Mouse (Mus musculus): ENCODE measurements at regions not wholly inside any gene's neighbourhood (a gene's known extent, or its start where the extent isn't known, plus 50 kb on each side); places are given as distances from the start of the nearest gene placed in this dataset.
"Not testable (repeated sequence)": the region's sequence is repeated elsewhere in the genome, so short reads cannot be mapped to it uniquely, and the experiment has no call there.

- DNase-seq, result no peak
Measured at GRCm38 (mm10) chr19:54099292-54099691, 55.3 kb downstream of the Adra2a start.

- no peak for DNase-seq
Measured at GRCm38 (mm10) chr19:54099769-54100168, 55.8 kb downstream of the Adra2a start.

DNA sequence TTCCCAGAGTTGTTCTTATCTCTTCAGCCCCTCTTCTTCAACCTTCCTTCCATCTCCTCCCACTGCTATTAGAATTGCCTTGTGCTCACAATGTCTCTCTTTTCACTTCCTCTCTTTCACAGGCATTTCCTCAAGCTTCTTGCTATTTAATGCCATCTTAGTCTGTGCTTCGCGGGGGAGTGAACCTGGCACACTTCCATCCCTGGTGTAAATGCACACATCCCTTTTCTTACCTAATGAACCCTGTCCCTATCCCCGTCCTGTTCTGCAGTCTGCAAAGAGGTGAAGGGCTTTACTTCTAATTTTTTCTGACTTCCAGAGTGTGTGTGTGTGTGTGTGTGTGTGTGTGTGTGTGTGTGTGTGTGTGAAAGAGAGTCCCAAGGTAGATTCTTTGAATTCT is 62.6 kb downstream of the Adra2a start:
- DNase-seq, result no peak

- no peak for DNase-seq
Measured at GRCm38 (mm10) chr19:54107103-54107821, 63.3 kb downstream of the Adra2a start.

DNA sequence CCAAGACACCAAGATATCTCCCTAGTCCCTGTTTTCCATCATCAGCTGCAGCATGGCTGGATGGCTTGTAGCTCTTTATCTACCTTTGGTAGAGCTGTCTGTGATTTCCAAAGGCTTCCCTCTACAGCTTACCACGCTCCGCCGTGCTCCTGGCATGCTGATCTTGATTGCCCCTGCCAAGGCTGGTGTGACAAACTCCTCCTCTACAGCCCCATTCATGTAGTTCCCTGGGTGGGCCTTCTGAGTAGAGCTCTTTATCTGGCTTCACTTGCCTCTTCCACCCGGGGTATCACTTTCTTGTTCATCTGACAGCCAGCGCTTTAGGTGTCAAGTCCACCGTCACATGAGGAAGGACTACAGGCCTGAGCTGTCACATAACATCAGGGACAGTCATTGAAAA is 66.1 kb downstream of the Adra2a start:
- no peak for DNase-seq

DNA sequence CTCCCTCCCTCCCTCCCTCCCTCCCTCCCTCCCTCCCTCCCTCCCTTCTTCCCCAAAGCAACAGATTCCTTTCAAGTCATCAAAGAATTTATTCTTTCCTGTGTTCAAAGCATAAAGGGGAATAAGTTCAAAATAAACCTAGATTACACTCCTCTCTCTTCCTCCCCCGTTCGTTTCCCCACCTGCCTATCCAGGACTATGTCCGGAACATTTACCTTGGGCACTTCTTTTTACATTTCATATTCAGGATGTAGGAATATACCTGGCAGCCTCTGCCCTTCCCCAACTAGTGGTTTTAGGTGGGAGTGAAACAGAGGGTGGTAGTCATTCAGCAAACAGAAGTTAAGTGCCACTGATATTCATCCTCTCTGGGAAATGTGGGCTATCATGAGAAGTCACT is 68.7 kb downstream of the Adra2a start:
- no peak for DNase-seq

GRCm38 (mm10) chr19:54113421-54113820 is 69.5 kb downstream of the Adra2a start:
- no peak for DNase-seq

GRCm38 (mm10) chr19:54114588-54115317 is 70.8 kb downstream of the Adra2a start:
- DNase-seq, result peak; percentile 1

GRCm38 (mm10) chr19:54115335-54115734 is 71.4 kb downstream of the Adra2a start:
- no peak for DNase-seq

DNA sequence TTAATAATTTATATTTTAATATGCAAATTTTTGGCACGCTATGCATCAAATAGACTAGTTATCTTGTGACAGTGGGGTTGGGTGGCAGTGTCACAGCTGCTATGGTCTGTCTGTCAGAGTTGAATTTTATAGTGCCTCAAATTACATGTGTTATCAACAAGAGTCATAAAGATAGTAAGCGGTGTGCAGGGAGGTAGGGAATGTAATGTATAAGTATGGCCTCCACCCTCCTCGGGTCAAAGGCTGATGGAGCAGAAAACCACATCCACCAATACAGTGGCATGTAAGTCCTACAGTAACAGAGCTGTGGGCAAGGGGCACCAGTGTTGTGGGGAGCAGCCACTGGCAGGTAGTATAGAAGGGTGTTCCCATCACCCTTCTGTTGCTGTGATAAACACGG is 72.9 kb downstream of the Adra2a start:
- DNase-seq, result no peak

GRCm38 (mm10) chr19:54117676-54118075 is 73.7 kb downstream of the Adra2a start:
- DNase-seq, result no peak

DNA sequence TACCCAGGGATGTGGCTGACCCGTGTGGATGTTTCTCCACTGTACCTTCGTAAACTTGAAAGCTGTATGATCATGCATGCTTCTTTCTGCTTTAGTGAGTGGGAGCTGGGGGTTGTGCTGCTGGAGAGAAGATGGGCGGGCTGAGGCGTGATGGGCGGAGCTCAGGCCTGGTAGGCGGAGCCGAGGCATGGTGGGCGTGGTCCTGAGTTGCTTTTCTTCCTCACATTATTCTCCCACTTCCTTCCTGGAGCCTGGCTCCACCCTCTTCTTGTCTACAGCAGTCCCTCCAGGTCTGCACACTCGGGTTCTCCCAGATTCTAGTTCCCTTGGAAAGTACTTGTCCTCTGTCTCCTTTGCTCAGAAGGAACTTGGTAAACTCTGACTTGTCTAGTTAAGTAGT is 79.6 kb downstream of the Adra2a start:
- DNase-seq, result no peak

- DNase-seq, result not testable (repeated sequence)
Measured at GRCm38 (mm10) chr19:54151766-54152165, 107.8 kb downstream of the Adra2a start.

GRCm38 (mm10) chr19:54154400-54154799 is 110.4 kb downstream of the Adra2a start:
- no peak for DNase-seq

GRCm38 (mm10) chr19:54170361-54170760 is 126.4 kb downstream of the Adra2a start:
- DNase-seq, result no peak

DNA sequence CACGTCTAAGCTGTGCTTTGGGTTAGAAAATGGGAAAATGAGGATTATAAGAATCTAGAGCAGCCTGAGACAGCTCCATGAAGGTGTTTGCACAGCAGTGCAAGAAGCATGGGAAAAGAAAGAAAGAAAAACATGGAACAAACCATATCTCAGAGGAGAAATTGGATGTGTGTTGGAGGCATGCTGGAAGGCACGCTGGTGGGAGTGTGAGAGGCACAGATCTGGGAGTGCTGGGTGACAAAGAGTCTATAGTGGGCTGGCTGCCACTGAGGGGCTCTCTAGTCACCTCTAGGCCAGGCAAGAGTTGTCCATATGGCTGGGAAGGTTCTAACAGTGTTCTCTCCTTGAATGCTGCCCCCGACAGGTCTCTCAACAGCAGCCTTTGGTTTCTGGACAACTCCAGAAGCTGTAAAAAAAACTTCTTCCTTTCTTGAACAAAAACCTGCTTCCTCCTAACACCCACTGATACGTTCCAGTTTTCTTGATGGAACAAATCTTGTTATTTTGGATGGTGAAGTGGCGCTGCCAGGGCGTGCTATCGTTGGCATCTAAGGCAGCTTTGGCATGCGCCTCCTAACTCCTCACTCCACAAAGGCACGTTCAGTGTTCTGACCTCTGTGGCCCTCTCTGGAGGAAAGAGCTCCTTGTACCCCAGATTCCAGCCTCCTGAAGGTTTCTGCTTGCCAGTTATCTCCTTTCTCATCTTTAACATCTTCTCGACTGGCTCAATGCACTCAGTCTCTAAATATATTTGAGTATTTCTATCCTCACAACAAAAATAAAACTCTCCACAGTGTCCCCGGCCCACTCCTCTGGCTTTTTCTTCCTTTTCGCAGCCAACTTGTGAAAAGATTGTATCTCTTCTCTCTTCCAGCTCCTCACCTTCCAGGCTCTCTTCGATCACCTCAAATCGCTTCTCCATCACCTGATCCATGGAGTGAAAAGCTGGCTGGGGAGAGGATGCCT is 130.4 kb downstream of the Adra2a start:
- DNase-seq, result no peak

DNA sequence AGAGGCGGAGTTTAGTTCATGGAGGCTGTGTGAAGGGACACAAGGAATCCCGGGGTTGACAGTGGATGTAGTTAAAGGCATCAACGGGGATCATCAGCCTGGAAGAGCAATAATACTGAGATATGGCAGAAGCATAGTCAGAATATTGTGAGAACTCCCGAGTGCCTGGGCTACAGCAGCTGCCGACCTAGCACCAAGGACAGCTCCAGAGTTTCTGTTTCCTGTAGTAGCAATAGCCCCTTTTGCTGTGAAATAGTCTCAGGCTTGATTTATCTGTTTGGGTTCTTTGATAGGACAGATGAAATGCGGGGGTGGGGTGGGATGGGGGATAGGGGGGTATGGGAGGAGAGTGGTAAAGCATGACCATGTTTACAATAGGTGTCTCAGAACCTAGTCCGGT is 131.8 kb downstream of the Adra2a start:
- DNase-seq, result no peak

DNA sequence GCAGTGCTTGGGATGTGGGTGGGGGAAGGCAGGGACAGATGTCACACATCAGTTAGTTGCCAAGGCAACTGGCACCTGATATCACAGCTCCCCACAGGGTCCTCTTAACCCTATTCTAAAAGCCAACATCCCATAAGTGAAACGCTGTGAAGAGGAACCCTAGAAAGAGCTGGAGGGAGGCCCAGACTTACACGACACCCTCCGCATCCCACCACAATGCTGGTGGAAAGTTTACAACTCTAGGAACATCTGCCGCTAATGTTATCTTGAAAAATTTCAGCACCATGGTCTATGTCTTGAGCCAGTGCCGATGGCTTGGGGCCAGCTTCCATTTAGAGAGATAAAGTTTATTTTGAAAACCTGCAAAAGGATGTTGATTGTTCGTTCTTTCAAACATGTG is 133.5 kb downstream of the Adra2a start:
- no peak for DNase-seq

DNA sequence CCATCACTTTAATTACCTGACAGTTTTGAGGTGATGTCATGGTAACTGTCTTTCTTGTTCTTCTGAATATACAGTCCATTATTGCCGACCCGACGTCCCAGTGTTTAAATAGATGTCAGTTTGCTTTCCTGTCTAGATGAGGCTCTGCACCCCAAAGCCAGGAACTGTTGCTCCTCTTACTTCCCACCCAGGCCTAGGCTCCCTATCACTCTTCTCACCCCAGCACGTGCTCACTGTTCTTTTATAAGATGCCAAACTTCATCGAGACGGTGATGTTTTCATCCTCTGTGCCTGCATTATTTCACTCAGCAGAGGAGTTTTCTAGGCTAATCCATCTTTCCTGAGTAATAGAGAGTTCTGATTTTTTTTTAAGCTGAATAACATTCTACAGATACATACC is 156.5 kb downstream of the Adra2a start:
- DNase-seq, result no peak

DNA sequence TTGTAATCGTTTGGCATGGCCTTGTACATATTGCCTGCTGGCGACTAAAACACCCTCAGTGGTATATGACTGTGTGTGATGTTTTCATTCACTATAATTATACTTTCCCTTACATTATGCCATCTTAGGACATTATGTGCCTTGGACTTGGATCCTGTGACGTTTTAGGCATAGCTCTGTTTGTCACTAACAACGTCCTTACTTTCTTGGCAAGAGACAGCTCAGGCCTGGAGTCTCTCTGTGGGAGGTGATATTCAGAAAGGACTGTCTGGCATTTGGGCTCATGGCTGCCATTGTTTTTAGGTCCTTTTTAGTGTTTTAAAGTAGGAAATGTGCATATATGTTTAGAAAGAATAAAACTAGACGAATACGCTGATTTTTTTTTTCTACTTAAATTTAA is 158.5 kb downstream of the Adra2a start:
- no peak for DNase-seq

DNA sequence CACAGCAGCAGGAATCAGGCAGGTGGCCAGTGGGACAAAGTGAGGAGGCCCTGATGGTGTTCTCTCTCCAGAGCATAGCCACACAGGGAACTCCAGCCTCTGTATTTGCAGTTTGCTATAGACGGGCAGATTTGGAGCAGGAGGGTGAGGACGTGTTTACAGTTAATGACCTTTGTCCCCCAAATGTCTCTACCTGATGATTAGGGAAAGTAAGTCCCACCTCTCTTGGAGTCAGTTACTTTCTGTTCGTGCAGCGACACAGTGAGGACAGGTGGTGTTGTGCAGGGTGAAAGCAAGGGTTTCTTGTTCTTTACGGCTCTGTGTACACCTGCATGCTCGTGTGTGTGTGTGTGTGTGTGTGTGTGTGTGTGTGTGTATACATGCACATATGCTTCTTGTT is 162.9 kb downstream of the Adra2a start:
- DNase-seq, result no peak

DNA sequence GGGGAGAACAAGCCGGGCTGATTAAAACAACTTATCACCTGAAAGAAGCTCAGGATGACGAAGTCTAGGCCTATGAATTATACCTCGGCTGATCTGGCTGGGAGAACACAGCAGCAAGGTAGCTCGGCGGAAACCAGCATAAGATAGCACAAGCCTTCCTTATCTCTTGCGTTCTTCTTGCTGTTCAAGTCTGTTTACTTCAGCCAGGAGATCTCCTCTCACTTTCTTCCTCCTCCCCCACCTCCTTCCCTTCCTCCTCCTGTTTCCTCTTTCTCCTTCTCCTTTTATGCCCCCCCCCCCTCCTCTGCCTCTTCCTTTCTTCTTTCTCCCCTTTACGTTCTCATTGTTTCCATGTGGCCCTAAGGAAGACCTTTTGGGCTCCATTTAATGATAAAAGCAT is 168.2 kb downstream of the Adra2a start:
- no peak for DNase-seq

DNA sequence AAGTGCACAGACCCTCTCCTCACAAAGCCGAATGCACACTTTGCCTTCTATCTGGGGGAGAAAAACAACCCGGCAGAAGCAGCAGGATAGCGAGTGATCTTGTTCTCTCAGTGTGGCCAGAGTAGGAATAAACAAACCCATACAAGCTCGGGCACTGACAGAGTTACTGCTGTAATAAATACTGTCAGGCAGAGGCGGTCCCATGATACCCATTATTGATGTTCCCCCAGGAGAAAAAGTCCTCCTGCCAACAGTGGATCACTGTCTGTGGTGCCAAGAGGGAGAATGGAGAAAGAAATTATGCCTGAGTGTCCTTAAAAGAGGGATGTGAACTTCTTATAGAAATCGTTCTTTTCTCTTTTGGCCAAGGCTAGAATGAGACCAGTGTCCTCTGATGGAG is 200.2 kb downstream of the Adra2a start:
- DNase-seq, result no peak
